Mouse (Mus musculus) liver, embryonic 18 days (tissue): ENCODE data around the gene Calcb. TPM values are rescaled to one million over a fixed set of nuclear protein-coding genes. Genes with fewer than 3 reads are reported as not detected.

Experiments
- polyA plus RNA-seq: library from polyadenylated mRNA; depleted of rRNA; stranded (reverse); fragments of >200 nt; gene quantifications from 2 replicates; pipeline ENCODE4 v1.2.3, GENCODE M21; 2012; rRNA removed

Calcb gene
- polyA plus RNA-seq = not detected in 2 replicates

GRCm38 (mm10) chr7:114718300-114718699 lies at the start of gene Calcb:
Gene Calcb, plus strand, starts transcription at chr7:114718643.

DNA sequence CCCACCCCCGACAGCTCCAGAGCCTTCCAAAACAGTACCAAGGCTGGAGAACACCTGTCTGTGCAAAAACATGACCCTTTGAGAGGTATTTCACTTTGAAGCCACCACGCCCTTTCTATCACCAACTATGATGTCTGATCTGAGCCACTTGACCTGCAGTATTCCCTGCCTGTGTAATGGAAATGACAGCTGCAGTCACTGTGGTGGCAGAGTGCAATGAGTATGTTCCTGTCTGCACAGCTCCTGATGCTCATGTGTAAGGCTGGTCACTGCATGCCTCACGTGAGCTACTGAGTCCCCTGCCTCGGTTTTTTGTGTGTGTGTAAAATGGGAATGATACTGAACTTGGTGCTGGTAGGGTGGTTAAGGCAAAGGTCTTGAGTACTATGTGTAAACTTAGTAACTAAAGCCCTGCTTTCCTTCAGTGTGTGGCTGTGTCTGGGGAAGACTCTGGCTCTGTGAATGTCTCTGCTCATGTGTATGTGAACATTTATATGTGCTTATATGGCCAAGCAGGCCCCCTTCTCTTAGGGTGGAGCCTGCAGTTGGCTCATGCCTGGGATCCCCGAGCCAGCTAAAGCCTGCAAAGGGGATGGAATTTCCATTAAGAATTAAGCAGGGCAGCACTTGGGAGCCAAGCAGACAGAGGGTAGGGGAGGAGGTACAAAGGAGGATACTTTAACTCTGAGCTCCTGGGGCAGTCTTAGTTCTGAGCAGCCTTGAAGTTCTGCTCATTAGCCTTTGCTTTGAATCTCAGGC lies 24.8 kb downstream of the Calcb start, which contains the start of gene Insc:
Insc (plus strand) TSS at position 673 of the 759 bp plus-strand sequence.

Other genes with a start within 250 kb of the Calcb start
- 0.94 and 0.95 TPM in 2 replicates for gene Cyp2r1, start 155.7 kb upstream of the Calcb start, polyA plus RNA-seq
- 0.12 and 0.19 TPM in 2 replicates for gene Calca, start 82.3 kb upstream of the Calcb start, polyA plus RNA-seq
- gene Insc, start 25.1 kb downstream of the Calcb start, polyA plus RNA-seq = 14.5 and 18.0 TPM in 2 replicates